Mouse (Mus musculus) cerebellum, adult 9-11 months (tissue): Measurements from ENCODE around the gene Fbxl16.

ENCODE experiments used
- DNase-seq: peaks from one replicate; pipeline ENCODE4 v3.0.0; 2022

Fbxl16 gene

GRCm38 (mm10) chr17:25796211-25796771 lies 12.6 kb upstream of the Fbxl16 start:
- no peak for DNase-seq

GRCm38 (mm10) chr17:25796951-25797369 lies 11.9 kb upstream of the Fbxl16 start, which contains the start of gene Metrn:
TSS of gene Metrn (minus strand) at chr17:25797136.
- DNase-seq, result peak; percentile 74

DNA sequence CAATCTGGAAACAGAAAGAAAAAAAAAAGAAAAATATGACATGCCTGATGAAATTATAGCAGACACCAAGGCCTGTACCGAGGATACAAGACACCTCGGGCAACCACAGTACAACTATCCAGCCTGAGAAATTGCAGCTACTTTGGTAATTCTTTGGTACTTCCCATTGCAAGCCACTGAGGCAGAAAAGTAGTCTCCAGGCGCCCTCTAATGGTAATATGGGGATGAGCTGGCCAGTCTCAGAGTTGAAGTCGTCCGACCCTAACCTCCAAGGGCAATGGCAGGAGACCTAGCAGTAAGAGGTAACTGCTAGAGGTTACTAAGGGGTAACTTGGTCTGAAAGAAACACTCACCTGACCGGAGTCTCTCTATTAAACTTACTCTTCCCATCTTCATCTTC lies 7.9 kb upstream of the Fbxl16 start:
- DNase-seq, result peak; percentile 71

GRCm38 (mm10) chr17:25802825-25803517 lies 5.9 kb upstream of the Fbxl16 start:
- DNase-seq, result peak; percentile 58

DNA sequence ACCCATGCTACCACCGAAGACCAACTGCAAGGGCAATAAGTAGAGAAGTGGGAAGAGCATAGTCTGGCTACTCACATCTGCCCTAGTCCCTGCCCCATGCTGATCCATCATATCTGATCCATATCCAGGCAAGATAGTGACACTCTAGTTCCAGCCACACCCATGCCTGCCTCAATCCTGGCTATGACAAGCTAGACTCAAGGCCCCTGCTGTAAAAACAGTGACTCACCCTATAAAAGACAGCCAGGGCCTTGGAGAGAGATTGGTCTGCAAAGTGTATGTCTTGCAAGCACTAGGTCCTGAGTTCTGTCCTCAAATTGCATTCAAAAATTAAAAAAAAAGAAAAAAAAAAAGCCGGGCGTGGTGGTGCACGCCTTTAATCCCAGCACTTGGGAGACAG lies 2.4 kb upstream of the Fbxl16 start:
- DNase-seq, result peak; percentile 43

DNA sequence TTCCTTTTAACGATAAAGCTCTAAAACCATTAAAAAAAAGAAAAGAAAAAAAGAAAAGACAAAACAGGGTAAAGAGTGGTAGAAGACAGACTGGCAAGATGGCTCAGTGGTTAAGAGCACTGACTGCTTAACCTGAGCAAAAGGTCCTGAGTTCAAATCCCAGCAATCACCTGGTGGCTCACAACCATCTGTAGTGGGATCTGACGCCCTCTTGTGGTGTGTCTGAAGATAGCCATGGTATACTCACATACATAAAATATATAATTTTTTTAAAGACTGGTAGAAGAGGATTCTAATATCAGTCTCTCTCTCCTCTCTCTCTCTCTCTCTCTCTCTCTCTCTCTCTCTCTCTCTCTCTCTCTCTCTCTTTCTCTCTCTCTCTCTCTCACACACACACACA lies 1.4 kb upstream of the Fbxl16 start:
- peak; percentile 40 for DNase-seq

- DNase-seq, result peak; percentile 64
These were observed 857 bp upstream of the Fbxl16 start for GRCm38 (mm10) chr17:25808028-25808427.

DNA sequence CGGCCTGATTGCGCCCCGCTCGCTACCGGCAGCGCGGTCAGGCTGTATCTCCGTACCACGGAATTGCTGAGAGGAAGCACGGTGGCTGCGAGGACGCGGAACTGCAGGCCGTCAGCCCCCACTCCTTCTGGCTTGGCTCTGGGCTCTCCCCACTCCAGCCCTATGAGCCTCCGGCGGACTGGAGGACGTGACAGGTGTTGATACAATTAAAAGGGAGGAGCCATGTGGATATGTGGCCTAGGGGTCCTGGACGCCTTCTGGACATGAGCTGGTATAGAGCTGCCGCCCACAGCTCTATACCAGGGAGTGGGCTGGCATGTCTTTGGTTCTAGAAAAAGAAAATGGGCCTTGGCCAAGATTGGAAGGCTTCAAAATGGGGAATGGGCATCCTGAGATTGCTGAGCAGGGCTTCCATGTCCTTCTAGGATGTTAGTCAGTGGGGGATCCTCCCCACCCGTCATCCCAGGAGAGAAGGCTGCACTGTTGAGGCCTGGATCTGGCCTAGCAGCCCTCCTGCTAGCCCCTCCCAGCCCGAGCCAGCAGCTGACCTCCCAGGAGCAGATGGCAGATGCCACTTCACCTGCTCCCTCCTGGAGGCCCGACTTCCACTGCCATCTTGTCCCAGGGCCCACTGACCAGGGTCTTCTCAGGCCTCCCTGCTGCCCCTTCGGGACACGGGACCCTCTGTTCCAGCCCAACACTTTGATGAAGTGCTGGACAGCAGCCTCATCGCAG lies 888 bp downstream of the Fbxl16 start:
- DNase-seq, result peak; percentile 90

- DNase-seq, result peak; percentile 69
These were observed 2.0 kb downstream of the Fbxl16 start for GRCm38 (mm10) chr17:25810890-25811289.

GRCm38 (mm10) chr17:25813471-25813870 lies 4.6 kb downstream of the Fbxl16 start:
- peak; percentile 75 for DNase-seq

DNA sequence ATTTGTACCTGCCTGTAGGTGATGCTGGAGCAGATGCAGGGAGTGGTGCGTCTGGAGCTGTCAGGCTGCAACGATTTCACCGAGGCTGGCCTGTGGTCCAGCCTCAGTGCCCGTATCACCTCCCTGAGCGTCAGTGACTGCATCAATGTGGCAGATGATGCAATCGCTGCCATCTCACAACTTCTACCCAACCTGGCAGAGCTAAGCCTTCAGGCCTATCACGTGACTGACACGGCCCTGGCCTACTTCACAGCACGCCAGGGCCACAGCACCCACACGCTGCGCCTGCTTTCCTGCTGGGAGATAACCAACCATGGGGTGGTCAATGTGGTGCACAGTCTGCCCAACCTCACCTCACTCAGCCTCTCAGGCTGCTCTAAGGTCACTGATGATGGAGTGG lies 8.8 kb downstream of the Fbxl16 start:
- no peak for DNase-seq

DNA sequence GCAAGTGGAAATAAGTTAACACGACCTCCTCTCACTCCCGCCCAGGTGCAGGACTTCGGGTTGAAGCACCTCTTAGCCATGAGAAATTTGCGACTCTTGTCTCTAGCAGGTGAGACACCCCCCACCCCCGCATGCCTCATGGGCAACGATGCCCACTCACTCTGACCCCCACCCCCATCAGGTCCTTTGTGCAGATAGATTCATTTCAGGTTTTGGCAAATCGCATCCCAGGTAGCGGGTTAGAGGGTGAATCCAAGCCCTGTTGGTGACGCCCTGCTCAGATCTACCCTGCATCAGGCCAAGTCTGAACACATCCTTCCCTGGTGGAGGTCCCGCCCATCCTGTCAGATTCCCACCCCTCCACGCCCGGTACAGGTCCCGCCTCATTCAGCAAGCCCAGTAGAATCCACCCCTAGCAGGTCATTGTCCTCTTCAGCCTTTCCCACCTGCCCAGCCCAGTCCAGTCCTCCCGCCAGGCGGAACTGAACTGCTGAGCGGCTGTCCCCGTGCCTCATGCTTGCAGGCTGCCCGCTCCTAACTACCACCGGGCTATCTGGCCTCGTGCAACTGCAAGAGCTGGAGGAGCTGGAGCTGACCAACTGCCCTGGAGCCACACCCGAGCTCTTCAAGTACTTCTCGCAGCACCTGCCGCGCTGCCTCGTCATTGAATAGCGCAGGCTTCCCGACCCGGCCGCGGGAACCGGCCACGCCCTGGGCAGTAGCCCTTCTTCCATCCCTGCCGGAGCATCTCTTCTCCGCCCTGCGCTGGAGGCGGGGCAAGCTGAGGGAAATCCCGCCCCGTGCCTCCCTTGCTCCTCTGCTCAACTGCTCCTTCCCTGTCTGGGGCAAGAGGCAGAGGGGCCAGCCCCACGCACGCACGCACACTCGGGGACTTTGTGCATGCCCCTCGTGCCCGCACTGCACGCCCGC lies 10.2 kb downstream of the Fbxl16 start:
- DNase-seq, result peak; percentile 49

GRCm38 (mm10) chr17:25823452-25823851 lies 14.6 kb downstream of the Fbxl16 start, which contains the start of gene Wdr24:
TSS of gene Wdr24 (plus strand) at chr17:25823627.
- DNase-seq, result peak; percentile 84

DNA sequence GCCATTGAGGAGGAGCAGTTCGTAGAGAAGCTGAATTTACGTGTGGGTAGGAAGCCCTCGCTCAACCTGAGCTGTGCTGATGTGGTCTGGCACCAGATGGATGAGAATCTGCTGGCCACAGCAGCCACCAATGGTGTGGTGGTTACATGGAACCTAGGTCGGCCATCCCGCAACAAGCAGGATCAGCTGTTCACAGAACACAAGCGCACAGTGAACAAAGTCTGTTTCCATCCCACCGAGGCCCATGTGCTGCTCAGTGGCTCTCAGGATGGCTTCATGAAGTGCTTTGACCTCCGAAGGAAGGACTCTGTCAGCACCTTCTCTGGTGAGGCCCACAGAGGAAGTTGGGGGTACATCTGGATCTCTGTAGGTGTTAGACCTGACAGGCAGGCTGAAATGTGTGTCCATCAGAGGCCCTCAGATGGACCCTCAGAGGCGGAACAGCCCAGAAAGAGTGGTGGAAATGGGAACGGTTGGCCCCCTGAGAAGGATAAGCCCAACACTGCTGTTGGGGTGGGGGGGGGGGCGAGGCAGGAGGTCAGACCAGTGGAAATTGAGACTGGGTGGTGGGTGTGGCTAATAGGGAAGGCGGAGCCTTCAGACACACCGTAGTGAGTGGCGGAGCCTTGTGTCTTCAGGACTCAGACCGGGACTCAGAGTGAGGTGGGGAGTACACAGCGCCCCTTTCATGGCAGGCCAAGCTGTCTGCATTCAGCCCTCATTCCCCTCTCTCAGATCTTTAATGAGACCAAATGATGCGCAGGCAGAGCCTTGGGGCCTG lies 15.7 kb downstream of the Fbxl16 start:
- no peak for DNase-seq

GRCm38 (mm10) chr17:25825311-25825710 lies 16.4 kb downstream of the Fbxl16 start:
- no peak for DNase-seq

- DNase-seq, result no peak
These were observed 17.2 kb downstream of the Fbxl16 start for GRCm38 (mm10) chr17:25825984-25826570.

DNA sequence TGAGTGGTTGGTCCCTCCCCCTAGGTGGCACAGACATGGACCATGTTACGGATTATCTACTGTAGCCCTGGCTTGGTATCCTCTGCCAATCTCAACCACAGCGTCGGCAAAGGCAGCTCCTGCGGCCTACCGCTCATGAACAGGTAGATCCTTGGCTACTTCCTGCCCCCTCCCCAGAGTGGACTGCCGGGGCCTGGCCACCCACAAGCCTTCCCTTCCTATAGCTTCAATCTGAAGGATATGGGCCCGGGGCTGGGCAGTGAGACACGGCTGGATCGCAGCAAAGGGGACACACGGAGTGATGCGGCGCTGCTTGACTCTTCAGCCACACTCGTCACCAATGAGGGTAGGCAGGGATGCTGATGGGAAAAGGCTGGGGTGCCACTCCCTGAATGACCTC lies 18.1 kb downstream of the Fbxl16 start:
- no peak for DNase-seq

GRCm38 (mm10) chr17:25827546-25828222 lies 18.8 kb downstream of the Fbxl16 start:
- DNase-seq, result peak; percentile 68

GRCm38 (mm10) chr17:25828223-25828594 lies 19.3 kb downstream of the Fbxl16 start:
- DNase-seq, result peak; percentile 72

- DNase-seq, result peak; percentile 83
These were observed 20.1 kb downstream of the Fbxl16 start, which contains the start of gene Jmjd8 for GRCm38 (mm10) chr17:25828712-25829557. TSS of gene Jmjd8 (plus strand) at chr17:25828867.
